Mouse (Mus musculus): ENCODE measurements at regions not wholly inside any gene's neighbourhood (a gene's known extent, or its start where the extent isn't known, plus 50 kb on each side); places are given as distances from the start of the nearest gene placed in this dataset.
"Not testable (repeated sequence)": the region's sequence is repeated elsewhere in the genome, so short reads cannot be mapped to it uniquely, and the experiment has no call there.

- no peak for DNase-seq (ENCODE audit: low read depth, low spot score)
These were observed 239.3 kb downstream of the Dad1 start for GRCm38 (mm10) chr14:54014628-54015027.

GRCm38 (mm10) chr14:54002083-54002482 lies 251.8 kb downstream of the Dad1 start:
- DNase-seq (ENCODE audit: low read depth, low spot score), result no peak

GRCm38 (mm10) chr14:54000527-54000926 lies 253.4 kb downstream of the Dad1 start:
- no peak for DNase-seq (ENCODE audit: low read depth, low spot score)

- no peak for DNase-seq (ENCODE audit: low read depth, low spot score)
These were observed 260.5 kb downstream of the Dad1 start for GRCm38 (mm10) chr14:53993427-53993826.

- no peak for DNase-seq (ENCODE audit: low read depth, low spot score)
These were observed 261.1 kb downstream of the Dad1 start for GRCm38 (mm10) chr14:53992712-53993286.

- no peak for DNase-seq (ENCODE audit: low read depth, low spot score)
These were observed 262.5 kb downstream of the Dad1 start for GRCm38 (mm10) chr14:53991390-53991789.

- DNase-seq (ENCODE audit: low read depth, low spot score), result no peak
These were observed 273.1 kb downstream of the Dad1 start for GRCm38 (mm10) chr14:53980771-53981170.

- DNase-seq (ENCODE audit: low read depth, low spot score), result not testable (repeated sequence)
These were observed 292.5 kb downstream of the Dad1 start for GRCm38 (mm10) chr14:53961426-53961825.

- DNase-seq (ENCODE audit: low read depth, low spot score), result no peak
These were observed 293.1 kb downstream of the Dad1 start for GRCm38 (mm10) chr14:53960779-53961178.

- not testable (repeated sequence) for DNase-seq (ENCODE audit: low read depth, low spot score)
These were observed 318.1 kb downstream of the Dad1 start for GRCm38 (mm10) chr14:53935791-53936231.

- not testable (repeated sequence) for DNase-seq (ENCODE audit: low read depth, low spot score)
These were observed 318.6 kb downstream of the Dad1 start for GRCm38 (mm10) chr14:53935336-53935735.

GRCm38 (mm10) chr14:53910871-53911270 lies 343.0 kb downstream of the Dad1 start:
- no peak for DNase-seq (ENCODE audit: low read depth, low spot score)

- DNase-seq (ENCODE audit: low read depth, low spot score), result no peak
These were observed 349.3 kb downstream of the Dad1 start for GRCm38 (mm10) chr14:53904578-53904977.

- no peak for DNase-seq (ENCODE audit: low read depth, low spot score)
These were observed 352.8 kb downstream of the Dad1 start for GRCm38 (mm10) chr14:53901103-53901502.

- peak; percentile 6 for DNase-seq (ENCODE audit: low read depth, low spot score)
These were observed 372.6 kb downstream of the Dad1 start for GRCm38 (mm10) chr14:53881304-53881703.

GRCm38 (mm10) chr14:53876581-53876980 lies 377.3 kb downstream of the Dad1 start:
- DNase-seq (ENCODE audit: low read depth, low spot score), result no peak

- no peak for DNase-seq (ENCODE audit: low read depth, low spot score)
These were observed 378.2 kb downstream of the Dad1 start for GRCm38 (mm10) chr14:53875736-53876135.

- DNase-seq (ENCODE audit: low read depth, low spot score), result no peak
These were observed 406.9 kb downstream of the Dad1 start for GRCm38 (mm10) chr14:53847049-53847448.

- no peak for DNase-seq (ENCODE audit: low read depth, low spot score)
These were observed 408.3 kb downstream of the Dad1 start for GRCm38 (mm10) chr14:53845646-53846045.

- no peak for DNase-seq (ENCODE audit: low read depth, low spot score)
These were observed 421.4 kb downstream of the Dad1 start for GRCm38 (mm10) chr14:53832553-53832952.

- no peak for DNase-seq (ENCODE audit: low read depth, low spot score)
These were observed 422.3 kb downstream of the Dad1 start for GRCm38 (mm10) chr14:53831651-53832050.

GRCm38 (mm10) chr14:53830717-53831116 lies 423.2 kb downstream of the Dad1 start:
- DNase-seq (ENCODE audit: low read depth, low spot score), result no peak

GRCm38 (mm10) chr14:53826782-53827181 lies 427.1 kb downstream of the Dad1 start:
- DNase-seq (ENCODE audit: low read depth, low spot score), result peak; percentile 14

GRCm38 (mm10) chr14:53806231-53806630 lies 447.7 kb downstream of the Dad1 start:
- peak; percentile 54 for DNase-seq (ENCODE audit: low read depth, low spot score)
